Mouse (Mus musculus): ENCODE data around the gene Depdc1b.
A peak's percentile ranks its signal among the peaks of the same experiment; 100 is the strongest.

The Depdc1b gene

DNA sequence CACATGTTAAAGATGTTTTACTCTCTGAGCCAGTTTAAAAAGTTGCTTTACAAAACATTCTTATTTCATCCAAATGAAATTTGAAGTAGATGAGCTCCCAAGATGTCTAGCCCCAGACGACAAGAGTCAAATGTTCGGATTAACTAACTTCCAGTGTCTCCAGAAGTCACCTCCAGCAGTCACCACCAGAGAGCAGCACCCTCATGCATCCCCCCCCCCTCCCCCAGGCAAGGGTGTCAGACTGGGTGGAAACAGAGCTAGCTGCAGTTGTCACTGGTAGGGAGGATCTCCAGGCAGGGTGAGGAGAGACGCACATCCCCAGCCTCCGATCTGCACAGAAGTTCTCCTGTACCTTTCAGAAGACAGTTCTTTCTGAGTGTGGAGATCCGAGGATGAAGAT, 37.6 kb downstream of the Depdc1b start:
- no peak for DNase-seq (ENCODE audit: low spot score in 2 of 2)

DNA sequence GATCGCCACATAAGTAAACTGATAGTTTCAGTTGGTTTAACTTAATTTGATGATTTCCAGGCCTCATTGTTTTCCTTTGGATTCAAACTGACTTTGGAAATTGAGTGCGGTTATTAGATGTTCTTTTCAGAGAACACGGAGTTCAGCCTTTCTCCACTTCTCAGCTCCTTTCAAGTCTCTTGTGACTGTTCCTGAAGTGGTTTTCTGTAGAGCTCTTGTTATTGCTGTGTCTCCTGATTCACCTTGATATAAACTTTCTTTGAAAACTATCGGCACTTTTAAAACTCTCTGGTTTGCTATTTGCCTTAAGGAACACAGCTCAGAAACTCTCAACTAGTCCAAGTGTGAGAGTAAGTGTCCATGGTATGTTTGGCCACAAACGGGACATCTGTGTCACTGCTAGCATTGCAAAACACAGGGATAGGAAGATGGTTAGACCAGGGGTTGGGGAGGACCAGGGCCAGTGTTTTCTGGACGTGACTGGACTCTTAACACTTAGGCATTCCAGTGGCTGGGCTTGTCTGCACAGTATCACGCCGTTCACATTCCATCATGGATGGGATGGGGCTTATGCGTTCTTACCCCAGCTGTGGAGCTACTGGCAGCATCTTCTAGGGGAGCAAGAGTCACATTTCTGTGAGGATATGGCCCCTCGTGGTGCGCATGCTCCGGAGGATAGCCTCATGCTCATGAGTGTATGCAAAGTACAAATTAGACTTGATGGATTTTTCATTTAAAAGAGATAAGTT, 38.8 kb downstream of the Depdc1b start:
- no peak for DNase-seq (ENCODE audit: low spot score in 2 of 2)

DNA sequence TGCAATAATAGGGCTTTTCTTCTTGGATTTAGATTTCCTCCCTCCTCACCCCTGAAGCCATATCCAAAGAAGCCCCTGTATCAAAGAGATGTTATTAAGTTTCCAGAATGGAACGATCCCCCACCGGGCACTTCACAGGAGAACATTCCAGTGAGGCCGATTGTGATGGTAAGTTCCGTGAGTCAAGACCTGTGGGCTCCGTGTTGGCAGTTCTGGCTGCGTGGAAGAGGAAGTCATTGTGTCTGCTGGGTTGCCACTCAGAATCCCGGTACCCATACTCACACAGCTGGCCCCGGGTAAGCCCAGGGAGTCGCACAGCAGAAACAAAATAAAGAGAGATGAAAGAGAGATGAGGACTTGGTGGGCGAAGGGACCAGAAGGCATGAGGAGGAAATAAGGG, 41.2 kb downstream of the Depdc1b start:
- no peak for DNase-seq (ENCODE audit: low spot score in 2 of 2)

DNA sequence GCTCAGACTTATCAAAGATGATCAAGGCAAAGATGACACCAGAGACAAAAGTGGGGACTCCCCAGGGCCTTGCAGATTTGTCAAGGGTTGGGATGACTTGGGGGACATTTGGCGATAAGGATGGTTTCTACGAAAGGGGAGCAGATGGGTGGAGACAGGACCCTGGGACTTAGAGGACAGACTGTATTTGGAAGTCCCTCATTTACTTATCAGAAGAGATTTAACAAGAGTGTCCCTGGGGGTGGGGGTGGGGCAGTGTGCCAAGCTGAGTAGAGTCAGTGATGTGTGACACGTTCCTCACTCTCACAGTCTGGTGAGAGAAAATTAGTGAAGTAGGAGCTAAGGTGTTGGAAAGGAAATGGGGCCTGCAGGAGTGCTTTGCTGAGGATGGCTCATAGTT, 42.1 kb downstream of the Depdc1b start:
- no peak for DNase-seq (ENCODE audit: low spot score in 2 of 2)

DNA sequence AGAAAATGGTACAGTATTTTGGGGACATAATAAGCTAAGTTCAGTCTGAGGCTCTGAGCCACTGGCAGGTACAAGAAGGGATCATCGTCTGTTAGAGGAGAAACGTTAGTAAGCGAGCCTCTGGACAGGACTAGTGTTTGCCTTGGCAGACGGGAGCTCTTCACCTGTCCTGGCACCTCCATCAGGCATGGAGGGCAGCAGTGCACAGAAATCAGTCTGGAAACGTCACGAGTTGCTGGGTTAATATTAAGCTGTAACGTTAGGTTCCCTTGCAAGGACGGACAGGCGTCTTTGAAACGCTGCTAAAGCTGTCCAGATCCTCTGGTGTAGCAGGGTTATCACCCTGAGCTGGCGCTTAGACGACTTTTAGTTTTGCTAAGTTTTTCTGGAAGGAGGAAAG, 51.4 kb downstream of the Depdc1b start:
- no peak for DNase-seq (ENCODE audit: low spot score in 2 of 2)

DNA sequence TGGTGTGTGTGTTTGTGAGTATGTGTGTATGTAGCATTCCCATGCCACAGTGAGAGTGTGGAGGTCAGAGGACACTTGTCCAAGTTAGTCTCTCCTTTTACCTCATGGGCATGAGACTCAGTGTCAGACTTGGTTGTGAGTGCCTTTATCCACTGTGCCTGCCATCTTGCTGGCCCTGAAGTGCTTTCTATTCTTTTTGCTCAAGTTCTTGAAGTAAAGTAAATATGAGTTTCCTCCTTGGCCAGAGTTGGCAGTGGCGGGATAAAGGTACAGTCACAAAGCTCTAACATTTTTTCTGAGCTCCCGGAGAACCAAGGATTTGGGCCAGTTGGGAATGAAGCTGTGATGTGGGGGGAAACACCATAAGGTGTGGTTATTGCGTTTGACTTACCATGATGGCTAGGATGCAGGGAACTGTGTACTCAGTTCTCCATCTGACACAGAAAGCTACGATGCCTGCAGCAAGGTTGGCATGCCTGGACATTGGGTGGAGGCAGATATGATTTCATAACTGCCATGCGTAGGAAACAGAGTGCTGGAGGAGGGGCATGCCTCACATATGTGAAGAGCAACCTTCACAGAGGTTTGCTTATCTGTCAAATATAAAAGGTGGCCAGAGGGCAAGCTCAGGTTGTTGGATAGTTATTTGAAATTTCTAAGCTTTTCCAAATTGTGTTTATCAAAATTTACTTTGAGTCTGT, 54.3 kb downstream of the Depdc1b start:
- DNase-seq (ENCODE audit: low spot score in 2 of 2): no peak

DNA sequence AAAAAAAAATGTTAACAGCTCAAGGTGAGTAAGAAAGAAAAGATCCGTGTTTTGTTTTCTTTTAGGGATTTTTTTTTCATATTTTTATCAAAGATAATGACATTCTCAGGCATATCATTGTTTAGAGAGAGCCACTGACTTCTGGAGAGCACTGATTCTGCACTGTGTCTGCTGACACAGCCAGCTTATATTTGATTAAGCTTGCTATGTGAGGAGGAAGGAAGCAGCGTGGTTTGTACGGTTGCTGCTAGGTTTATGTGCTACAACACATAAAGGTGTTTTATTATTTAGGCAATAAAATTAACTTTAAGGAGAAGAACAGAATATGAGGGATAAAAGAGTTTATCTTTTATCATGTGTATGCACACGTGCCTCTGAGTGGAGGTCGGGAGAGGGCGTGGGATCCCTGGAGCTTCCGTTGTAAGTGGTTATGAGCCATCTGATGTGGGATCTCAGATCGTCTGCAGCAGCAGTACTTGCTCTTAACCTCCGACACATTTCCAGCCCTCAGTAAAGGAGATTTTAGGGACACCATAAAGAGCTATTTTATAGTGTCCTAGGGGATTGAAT, 55.3 kb downstream of the Depdc1b start:
- no peak for DNase-seq (ENCODE audit: low spot score in 2 of 2)

DNA sequence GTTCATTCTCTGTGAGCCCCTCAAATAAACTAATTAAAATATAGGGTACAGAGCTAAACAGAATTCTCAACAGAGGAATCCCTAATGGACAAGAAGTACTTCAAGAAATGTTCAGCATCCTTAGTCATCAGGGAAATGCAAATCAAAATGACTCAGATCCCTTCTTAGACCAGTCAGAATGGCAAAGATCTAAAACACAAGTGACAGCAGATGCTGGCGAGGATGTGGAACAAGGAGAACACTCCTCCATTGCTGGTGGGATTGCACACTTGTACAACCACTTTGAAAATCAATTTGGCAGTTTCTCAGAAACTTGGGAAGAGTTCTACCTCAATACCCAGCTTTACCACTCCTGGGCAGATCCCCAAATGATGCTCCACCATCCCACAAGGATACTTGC, 57.1 kb downstream of the Depdc1b start:
- peak in 1 of 2 experiments; percentile 14 for DNase-seq (ENCODE audit: low spot score in 2 of 2)

DNA sequence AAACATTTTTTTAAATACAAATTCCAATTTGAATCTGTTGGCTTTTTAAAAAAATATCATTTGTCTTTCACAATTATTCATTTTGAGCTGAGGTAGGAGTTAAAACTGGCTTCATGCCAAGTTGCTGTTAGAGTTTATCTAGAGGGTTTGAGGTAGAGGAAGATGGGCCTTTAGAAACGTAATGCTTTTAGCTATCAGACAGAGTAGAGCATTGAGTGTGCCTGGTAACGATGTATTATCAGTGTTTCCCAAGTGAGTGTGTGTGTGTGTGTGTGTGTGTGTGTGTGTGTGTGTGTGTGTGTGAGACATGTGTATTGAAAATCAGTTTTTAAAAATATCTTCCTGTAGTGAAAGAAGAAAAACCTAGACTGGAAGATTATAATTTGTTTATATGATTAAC, 60.5 kb downstream of the Depdc1b start:
- no peak for DNase-seq (ENCODE audit: low spot score in 2 of 2)

DNA sequence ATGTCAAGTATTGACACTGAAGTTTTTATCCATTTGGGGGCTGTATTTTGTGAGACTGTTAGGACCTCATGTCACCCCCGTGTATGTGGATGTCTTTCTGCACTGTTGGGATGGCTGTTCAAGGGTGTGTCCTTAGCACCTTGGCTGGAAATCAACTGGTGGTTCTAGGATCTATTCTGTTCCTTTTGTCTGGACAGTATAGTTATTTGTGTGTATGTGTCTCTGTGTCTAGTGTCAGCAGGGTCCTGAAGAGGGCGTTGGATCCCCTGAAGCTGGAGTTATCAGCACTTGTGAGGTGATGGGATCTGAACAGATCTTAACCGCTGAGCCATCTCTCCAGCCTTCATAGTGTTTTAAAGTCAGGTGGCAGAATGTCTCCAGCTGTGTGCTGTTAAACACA, 65.0 kb downstream of the Depdc1b start:
- no peak for DNase-seq (ENCODE audit: low spot score in 2 of 2)

DNA sequence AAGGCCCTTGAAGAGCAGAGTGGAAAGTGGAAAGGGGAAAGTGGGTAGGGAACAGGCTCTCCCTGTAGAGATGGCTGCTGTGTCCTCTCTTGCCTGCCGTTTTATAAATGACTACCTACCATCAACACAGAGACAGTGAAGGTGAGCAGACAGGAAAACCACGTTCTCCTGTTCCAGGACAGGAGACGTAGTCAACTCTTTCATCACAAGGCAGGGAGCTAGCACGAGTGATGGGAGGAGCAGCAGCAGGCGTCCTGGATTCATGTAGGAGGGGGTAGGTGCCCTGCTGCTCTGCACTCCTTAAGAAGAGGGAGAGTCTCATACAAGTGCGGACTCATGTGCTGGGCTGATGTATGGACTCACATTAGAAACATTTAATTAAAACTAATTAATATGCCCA, 66.9 kb downstream of the Depdc1b start:
- DNase-seq (ENCODE audit: low spot score in 2 of 2): no peak

DNA sequence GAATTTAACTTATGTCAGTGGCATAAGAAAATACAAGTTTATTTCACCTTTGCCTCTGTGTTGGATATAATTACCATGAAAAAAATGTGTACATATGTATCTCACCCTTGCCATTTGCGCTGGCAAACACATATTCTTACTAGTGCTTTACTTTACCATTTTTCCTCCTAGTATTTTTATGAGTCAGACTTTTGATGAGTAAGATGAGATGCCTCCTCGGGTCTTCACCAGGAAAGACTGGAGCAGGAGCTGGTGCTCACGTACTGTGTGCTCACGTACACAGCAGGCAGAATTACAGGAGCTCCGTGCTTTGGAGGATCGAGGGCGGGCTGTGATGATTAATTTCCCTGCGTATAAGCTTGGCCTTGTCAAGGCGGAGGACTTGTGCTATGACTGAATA, 69.9 kb downstream of the Depdc1b start:
- DNase-seq (ENCODE audit: low spot score in 2 of 2): peak; percentile 7 to 9

DNA sequence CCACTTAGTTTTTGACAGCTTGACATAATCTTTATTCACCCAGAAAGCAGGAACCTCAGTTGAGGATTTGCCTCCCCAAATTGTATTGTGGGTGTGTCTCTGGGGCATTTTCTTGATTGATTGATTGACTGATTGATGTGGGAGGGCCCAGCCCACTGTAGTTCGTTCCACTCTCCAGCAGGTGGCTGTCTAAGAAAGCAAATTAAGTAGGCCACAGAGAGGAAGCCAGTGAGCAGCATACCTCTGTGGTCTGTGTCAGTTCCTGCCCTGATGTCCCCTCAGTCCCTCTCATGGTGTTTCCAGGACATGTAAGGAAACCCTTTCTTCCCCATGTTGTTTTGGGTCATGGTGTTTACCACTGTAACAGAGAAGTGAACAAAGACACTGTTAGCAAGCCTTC, 74.4 kb downstream of the Depdc1b start:
- DNase-seq (ENCODE audit: low spot score in 2 of 2): peak; percentile 44 to 47

DNA sequence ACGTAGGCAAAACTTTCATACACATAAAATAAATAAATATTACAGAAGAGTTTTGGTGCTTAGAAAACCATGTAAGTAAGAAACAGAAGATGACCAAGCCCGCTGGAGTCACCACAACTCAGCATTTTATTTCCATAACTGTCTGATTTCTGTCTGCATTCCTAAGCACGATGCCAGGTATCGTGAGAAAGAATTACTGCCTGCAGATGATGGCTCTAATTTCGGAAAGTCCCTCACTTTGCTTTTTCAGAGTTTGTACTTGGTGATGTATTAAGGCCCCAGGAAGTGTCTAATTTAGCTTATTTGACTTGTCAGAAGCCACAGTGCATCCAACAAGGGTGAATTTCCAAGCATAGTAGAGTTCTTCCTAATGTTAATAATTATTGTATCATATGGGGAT, 87.1 kb downstream of the Depdc1b start:
- DNase-seq (ENCODE audit: low spot score in 2 of 2): no peak

DNA sequence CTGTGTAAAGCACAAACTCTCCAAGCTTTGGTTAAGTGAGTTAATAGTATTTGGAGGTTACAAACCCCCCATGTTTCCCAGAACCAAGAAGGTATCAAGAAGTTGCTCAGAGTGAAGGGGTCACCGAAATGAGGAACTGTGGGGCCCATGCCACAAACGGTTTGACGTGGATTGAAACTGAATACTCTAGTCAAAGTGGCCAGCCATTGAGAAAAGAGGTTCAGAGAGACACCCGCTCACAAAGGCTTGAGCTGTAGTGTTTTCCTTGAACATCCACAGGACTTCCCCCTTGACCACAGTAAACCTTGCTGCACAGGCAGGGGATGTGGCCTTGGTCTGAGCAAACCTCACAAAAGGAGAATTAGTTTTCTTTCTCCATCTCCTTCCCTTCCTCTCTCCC, 88.2 kb downstream of the Depdc1b start:
- no peak for DNase-seq (ENCODE audit: low spot score in 2 of 2)

DNA sequence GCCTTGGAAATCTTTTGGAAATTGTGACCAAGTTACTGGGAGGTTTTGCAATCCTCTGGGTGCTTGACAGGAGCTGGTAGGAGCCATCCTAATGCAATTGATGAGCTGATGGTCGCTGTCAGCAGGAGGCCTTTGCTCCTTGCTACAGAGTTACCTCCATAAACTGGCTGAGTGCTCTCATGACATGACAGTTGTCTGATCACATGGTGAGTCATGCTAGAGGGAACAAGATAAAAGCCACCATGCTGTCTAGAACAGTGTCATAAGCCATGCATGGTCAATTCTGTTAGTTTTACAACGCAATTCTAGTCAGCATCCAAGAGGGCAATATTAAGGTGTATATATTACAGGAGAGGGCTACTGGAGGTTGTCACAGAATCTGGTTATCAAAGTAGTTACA, 99.3 kb downstream of the Depdc1b start:
- no peak for DNase-seq (ENCODE audit: low spot score in 2 of 2)

DNA sequence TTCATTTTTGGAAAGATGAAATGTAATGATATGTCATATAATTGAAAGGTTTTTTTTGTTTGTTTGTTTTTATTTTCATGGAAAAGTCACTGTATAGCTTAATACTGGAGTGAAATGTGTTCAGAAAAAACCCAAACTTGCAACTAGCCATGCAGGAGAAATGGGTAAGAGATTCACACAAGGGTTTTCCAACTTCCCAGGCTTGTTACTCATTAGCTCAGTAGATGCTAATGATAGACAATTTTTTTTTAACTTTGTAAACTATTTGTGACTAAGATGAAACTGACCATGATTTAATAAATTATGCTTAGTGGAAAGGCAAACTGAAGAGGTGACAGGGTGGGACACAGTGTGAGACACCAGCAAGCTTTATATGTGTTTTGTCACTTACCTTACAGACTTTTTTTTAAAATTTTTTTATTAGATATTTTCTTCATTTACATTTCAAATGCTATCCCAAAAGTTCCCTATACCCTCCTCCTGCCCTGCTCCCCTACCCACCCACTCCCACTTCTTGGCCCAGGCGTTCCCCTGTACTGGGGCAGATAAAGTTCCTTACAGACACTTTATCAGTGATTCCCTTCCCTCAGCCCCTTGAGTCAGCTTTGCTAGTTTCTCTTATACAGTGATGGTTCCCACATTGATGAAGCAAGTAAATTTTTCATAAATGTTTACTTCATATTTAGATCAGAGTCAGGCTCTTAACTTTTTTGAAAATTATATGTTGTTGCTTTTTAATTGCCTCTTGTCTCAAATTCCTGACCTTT, 102.8 kb downstream of the Depdc1b start:
- no peak for DNase-seq (ENCODE audit: low spot score in 2 of 2)

DNA sequence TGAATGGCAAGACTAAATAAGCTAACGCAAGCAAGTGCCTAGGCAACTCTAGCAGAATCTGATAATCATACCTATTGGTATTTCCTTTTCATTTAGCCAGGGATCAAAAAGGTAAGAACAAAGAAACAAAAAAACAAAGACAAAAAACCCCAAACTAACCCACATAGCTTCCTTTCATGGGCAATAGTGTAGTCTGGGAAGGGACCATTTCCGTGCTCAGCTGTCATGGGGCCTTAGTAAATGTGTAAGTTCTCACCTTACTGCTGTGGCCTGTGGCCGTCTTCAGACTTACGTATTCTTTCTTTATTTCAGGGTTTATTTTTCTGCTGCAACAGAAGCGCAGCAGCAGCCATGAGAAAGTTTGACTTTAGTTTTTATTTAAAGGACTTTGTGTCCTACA, 110.2 kb downstream of the Depdc1b start:
- DNase-seq (ENCODE audit: low spot score in 2 of 2): no peak

DNA sequence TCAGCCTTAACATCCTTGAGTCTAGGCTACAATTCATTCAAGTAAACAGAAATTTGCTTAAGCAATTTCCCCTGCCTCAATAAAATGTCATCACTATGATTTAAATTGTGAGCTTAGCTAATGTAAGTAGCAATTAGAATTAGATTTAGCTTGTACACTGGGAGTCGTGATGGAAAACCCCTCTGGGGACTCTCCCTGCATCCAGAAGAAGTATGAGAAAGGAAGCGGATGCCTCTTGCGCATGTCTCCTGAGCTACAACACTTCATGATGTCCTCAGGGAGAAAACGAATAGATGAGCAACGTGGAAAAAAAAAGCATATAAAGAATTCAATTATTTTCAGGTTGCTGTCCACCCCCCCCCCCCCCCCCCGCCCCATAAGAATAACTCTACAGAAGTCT, 112.7 kb downstream of the Depdc1b start:
- DNase-seq (ENCODE audit: low spot score in 2 of 2): no peak

DNA sequence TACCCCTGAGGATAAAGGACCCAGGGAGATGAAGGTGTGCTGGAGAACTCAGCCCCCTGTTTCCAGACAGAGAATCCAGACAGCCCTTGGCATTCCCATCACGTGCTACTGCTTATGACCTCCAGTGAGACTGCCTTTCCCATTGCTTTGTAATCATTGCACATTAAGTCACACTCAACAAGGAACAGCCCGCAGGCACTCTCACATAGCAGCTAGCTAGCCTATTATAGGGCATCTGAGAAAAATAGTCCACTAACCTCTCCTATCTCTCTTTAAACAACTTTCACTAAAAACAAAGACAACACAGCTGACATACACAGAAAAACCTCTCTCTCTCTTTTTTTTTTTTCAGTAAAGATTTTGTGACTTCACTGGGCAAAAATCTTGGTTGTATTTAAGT, 113.5 kb downstream of the Depdc1b start:
- DNase-seq (ENCODE audit: low spot score in 2 of 2): no peak

DNA sequence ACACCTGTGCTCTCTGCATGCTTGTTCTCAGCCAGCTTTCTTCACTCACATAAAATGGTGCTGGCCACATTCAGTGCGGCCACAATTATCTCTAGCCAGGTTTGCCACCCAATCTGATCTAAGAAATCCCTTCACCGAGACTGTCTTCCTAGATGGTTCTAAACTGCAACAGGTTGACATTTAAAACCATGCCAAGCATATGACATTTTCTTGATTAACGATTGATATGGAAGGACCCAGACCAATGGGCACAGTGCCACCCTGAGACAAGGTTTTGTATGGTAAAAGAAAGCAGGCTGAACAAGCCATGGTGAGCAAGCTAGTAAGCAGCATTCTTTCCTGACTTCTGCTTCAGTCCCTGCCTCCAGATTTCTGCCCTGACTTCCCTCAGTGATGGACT, 115.6 kb downstream of the Depdc1b start:
- DNase-seq (ENCODE audit: low spot score in 2 of 2): no peak

DNA sequence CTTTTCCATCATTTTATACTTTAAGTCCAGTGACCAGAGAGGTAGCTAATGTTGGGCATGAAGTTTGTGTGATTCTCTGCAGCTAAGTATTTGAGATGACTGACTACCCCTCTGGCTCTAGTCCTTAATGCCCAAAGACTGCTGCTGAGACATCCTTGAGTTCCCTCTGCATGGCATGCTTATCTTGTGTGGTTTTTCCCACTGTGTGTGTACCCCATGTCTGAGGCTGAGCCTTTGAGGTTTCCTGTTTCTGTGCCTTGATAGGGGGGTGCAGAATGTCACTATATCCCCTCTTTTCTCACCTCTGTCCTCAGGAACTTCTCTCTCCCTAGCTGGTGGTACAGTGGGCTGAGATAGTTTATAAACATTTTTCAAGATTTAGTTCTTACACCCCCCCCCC, 119.6 kb downstream of the Depdc1b start:
- no peak for DNase-seq (ENCODE audit: low spot score in 2 of 2)

DNA sequence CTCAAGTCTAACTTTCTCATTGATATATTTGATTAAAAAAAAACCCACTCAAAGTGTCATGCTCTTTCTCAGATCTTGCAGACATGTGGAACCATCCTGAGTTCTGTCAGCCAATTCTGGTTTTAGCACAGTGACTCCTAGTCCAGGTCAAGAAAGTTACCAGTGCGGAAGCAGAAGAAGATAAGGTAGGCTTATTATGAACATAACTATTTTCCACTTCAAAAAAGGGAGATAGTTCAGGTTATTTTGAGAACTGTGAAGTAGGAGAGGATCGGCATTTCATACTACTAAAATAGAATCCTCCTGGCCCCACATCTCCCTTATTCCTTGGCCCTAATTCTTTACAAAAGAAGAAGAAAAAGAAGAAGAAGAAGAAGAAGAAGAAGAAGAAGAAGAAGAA, 121.3 kb downstream of the Depdc1b start:
- no peak for DNase-seq (ENCODE audit: low spot score in 2 of 2)

Data from right cerebral cortex, adult 2 months (tissue).